Comparison of ENCODE assay signal across 9 mouse cellular contexts in genomic region chr12:111035182-111035824, GRCm38 (mm10). TPM values are rescaled to one million over a fixed set of nuclear protein-coding genes. Genes with fewer than 3 reads are reported as not detected.
A peak's percentile ranks its signal among the peaks of the same experiment; 100 is the strongest.
DNase-seq lines count a peak whose midpoint lies in the region; ATAC-seq and TF ChIP-seq lines count a peak whose summit lies in the region.
"Had no signal": no experiment of that assay in that cellular context is flagged by ENCODE, and none has a peak within 500 bp of the region (broad histone marks: within the 10 kb centered on the region; RNA-seq: fewer than 3 reads in every experiment).

No protein-coding gene starts in this region.

- no peak for TF ChIP-seq EP300 in heart, adult 2 months (IDR thresholded peaks at IDR 0.05; ENCODE audit: insufficient read depth, low read depth, low read length)

- no peak for TF ChIP-seq POLR2A in kidney, adult 2 months (IDR thresholded peaks at IDR 0.05; ENCODE audit: low read depth, low read length)
- TF ChIP-seq POLR2A in heart, adult 2 months (IDR thresholded peaks at IDR 0.05; ENCODE audit: insufficient read depth, low read depth, low read length) = no peak

- H3K27me3 ChIP-seq in kidney, embryonic 15.5 days = no peaks in the 10 kb centered on the region
- no peaks in the 10 kb centered on the region for H3K27me3 ChIP-seq in kidney, adult 2 months (replicated peaks; ENCODE audit: control insufficient read depth, insufficient read depth, low read length)
- no peaks in the 10 kb centered on the region for H3K27me3 ChIP-seq in heart, adult 2 months (ENCODE audit: control insufficient read depth, insufficient read depth, low read length)
- no peaks in the 10 kb centered on the region for H3K27me3 ChIP-seq in midbrain, embryonic 14.5 days (ENCODE audit: control insufficient read depth, insufficient read depth, low read length)
- H3K27me3 ChIP-seq: limb, embryonic 13.5 days had no signal

- ATAC-seq in kidney, embryonic 15.5 days (replicated peaks; ENCODE audit: low FRiP score) = no peak
- no peak for ATAC-seq in midbrain, embryonic 14.5 days (ENCODE audit: low FRiP score, low TSS enrichment)

- DNase-seq in kidney, adult 2 months = no peak
- DNase-seq in heart, adult 2 months = peak; percentile 39 to 54
- DNase-seq in lung, postnatal 10 days = peak; percentile 61
- peak; percentile 29 for DNase-seq in thymus, postnatal 0 days (ENCODE audit: low spot score)
- DNase-seq in midbrain, embryonic 14.5 days = no peak
- no peak for DNase-seq in layer of hippocampus, adult 18-20 months (ENCODE audit: low spot score in 2 of 2)
- DNase-seq in layer of hippocampus, postnatal 14 days (ENCODE audit: low spot score in 2 of 2) = no peak

- TF ChIP-seq CTCF in kidney, adult 2 months (conservative IDR thresholded peaks at IDR 0.05; ENCODE audit: insufficient read depth, insufficient read length, low read depth, low read length) = no peak
- TF ChIP-seq CTCF in heart, adult 2 months (IDR thresholded peaks at IDR 0.05) = no peak

- 0 out of 2 replicates have a peak overlapping the region, but pooled peaks have one; percentile 15 for H3K4me2 ChIP-seq in kidney, embryonic 15.5 days
- no peak overlapping the region for H3K4me2 ChIP-seq in midbrain, embryonic 14.5 days (ENCODE audit: low read length)
- H3K4me2 ChIP-seq: limb, embryonic 13.5 days had no signal

- intact Hi-C loops in heart, adult 2 months (cut with DNase I) = loop anchor here (5.0 kb wide), 1 partner anchor 43 kb away; no protein-coding TSS in a partner anchor

- no peaks in the 10 kb centered on the region for H3K9me3 ChIP-seq in kidney, embryonic 15.5 days (replicated peaks)
- H3K9me3 ChIP-seq in midbrain, embryonic 14.5 days (ENCODE audit: control insufficient read depth, low read length) = no peaks in the 10 kb centered on the region
- H3K9me3 ChIP-seq: limb, embryonic 13.5 days had no signal

- H3K4me3 ChIP-seq in kidney, embryonic 15.5 days (replicated peaks) = no peak overlapping the region
- H3K4me3 ChIP-seq in kidney, adult 2 months (ENCODE audit: insufficient read depth, low read depth, low read length) = no peak overlapping the region
- no peak overlapping the region for H3K4me3 ChIP-seq in heart, adult 2 months
- H3K4me3 ChIP-seq in midbrain, embryonic 14.5 days (replicated peaks; ENCODE audit: low read depth, low read length) = no peak overlapping the region
- H3K4me3 ChIP-seq: limb, embryonic 13.5 days had no signal

- no peak overlapping the region for H3K27ac ChIP-seq in kidney, embryonic 15.5 days
- no peak overlapping the region for H3K27ac ChIP-seq in kidney, adult 2 months (ENCODE audit: insufficient read depth, low read depth, low read length)
- H3K27ac ChIP-seq in heart, adult 2 months = no peak overlapping the region
- no peak overlapping the region for H3K27ac ChIP-seq in midbrain, embryonic 14.5 days (replicated peaks; ENCODE audit: low read depth, low read length)
- H3K27ac ChIP-seq: limb, embryonic 13.5 days had no signal

- peaks cover 20% of the 10 kb centered on the region for H3K4me1 ChIP-seq in kidney, embryonic 15.5 days
- no peaks in the 10 kb centered on the region; the same call in 1 of the 2 replicates for H3K4me1 ChIP-seq in kidney, adult 2 months (ENCODE audit: control insufficient read depth, insufficient read depth, low read length)
- H3K4me1 ChIP-seq in heart, adult 2 months (ENCODE audit: control insufficient read depth, insufficient read depth, low read length) = peaks cover 4% of the 10 kb centered on the region
- H3K4me1 ChIP-seq in midbrain, embryonic 14.5 days (ENCODE audit: control insufficient read depth, insufficient read depth, low read length) = no peaks in the 10 kb centered on the region; the same call in 1 of the 2 replicates

- H3K79me2 ChIP-seq in heart, adult 2 months (replicated peaks; ENCODE audit: control insufficient read depth, insufficient read depth, low read length) = 0 out of 2 replicates have a peak, but pooled peaks cover 3% of the 10 kb centered on the region

- H3K9ac ChIP-seq in kidney, embryonic 15.5 days = no peak overlapping the region
- no peak overlapping the region for H3K9ac ChIP-seq in heart, adult 2 months (ENCODE audit: low read depth, low read length)
- H3K9ac ChIP-seq in midbrain, embryonic 14.5 days (replicated peaks; ENCODE audit: low read length) = no peak overlapping the region
- H3K9ac ChIP-seq: limb, embryonic 13.5 days had no signal

- no peaks in the 10 kb centered on the region for H3K36me3 ChIP-seq in kidney, embryonic 15.5 days
- no peaks in the 10 kb centered on the region for H3K36me3 ChIP-seq in kidney, adult 2 months (ENCODE audit: control insufficient read depth, insufficient read depth, low read length)
- no peaks in the 10 kb centered on the region for H3K36me3 ChIP-seq in heart, adult 2 months (ENCODE audit: control insufficient read depth, insufficient read depth, low read length)
- H3K36me3 ChIP-seq in midbrain, embryonic 14.5 days (ENCODE audit: control insufficient read depth, insufficient read depth, low read length) = no peaks in the 10 kb centered on the region
- H3K36me3 ChIP-seq: limb, embryonic 13.5 days had no signal

- 61% methylated on average over 12 of the region's 12 CpGs for WGBS in kidney, embryonic 15.5 days
- 72% methylated on average over 12 of the region's 12 CpGs for WGBS in kidney, adult 2 months
- WGBS in heart, adult 2 months = 51% methylated on average over 12 of the region's 12 CpGs
- WGBS in midbrain, embryonic 14.5 days = 70% methylated on average over 12 of the region's 12 CpGs

RNA-seq across cellular contexts. Expression of gene Rcor1, which starts 3.8 kb away (rescaled TPM):
- polyA plus RNA-seq in kidney, embryonic 15.5 days (2015; fragmentation: Nextera tagmentation; extraction: Ambion mirVana) = 10.0 and 10.5 TPM in 2 replicates
- polyA plus RNA-seq in kidney, adult 2 months (2012; rRNA removed) = 9.7 and 11.5 TPM in 2 replicates
- 10 to 100 TPM; 13.9 to 14.8 TPM for total RNA-seq in heart, adult 2 months (2021)
- 5.9 and 9.9 TPM in 2 replicates for polyA plus RNA-seq in heart, adult 2 months (2012; rRNA removed)
- polyA plus RNA-seq in thymus, postnatal 0 days (2015; fragmentation: Nextera tagmentation; extraction: Ambion mirVana) = 10.1 and 14.0 TPM in 2 replicates
- polyA plus RNA-seq in midbrain, embryonic 14.5 days (2014; fragmentation: Nextera tagmentation; extraction: Ambion mirVana) = 6.6 and 7.6 TPM in 2 replicates
- 10 to 100 TPM; 16.9 to 17.2 TPM for total RNA-seq in layer of hippocampus, adult 18-20 months (2021)
- 10 to 100 TPM; 17.6 to 19.2 TPM for total RNA-seq in layer of hippocampus, postnatal 14 days (2021)

RNA-seq across cellular contexts. Expression of gene Ankrd9, which starts 56.5 kb away (rescaled TPM):
- 12.1 and 14.0 TPM in 2 replicates for polyA plus RNA-seq in kidney, embryonic 15.5 days (2015; fragmentation: Nextera tagmentation; extraction: Ambion mirVana)
- 23.9 and 28.0 TPM in 2 replicates for polyA plus RNA-seq in kidney, adult 2 months (2012; rRNA removed)
- 10 to 100 TPM; 59.3 to 84.2 TPM for total RNA-seq in heart, adult 2 months (2021)
- polyA plus RNA-seq in heart, adult 2 months (2012; rRNA removed) = 80.5 and 93.2 TPM in 2 replicates
- 9.6 and 11.0 TPM in 2 replicates for polyA plus RNA-seq in thymus, postnatal 0 days (2015; fragmentation: Nextera tagmentation; extraction: Ambion mirVana)
- polyA plus RNA-seq in midbrain, embryonic 14.5 days (2014; fragmentation: Nextera tagmentation; extraction: Ambion mirVana) = 6.7 and 7.4 TPM in 2 replicates
- total RNA-seq in layer of hippocampus, adult 18-20 months (2021) = 10 to 100 TPM; 11.2 to 12.7 TPM
- total RNA-seq in layer of hippocampus, postnatal 14 days (2021) = 10 to 100 TPM in 1 of 2 experiments, 1 to 10 TPM in 1; 9.6 to 10.1 TPM

Comparison
In these comparisons a context has a peak if more than half of its experiments do, and no peak if none do; other contexts are left out.
1. DNase-seq: peak in heart, adult 2 months (2 of 2), lung, postnatal 10 days (single experiment) and thymus, postnatal 0 days (single experiment); none in kidney, adult 2 months (single experiment), midbrain, embryonic 14.5 days (single experiment), layer of hippocampus, adult 18-20 months (0 of 2) and layer of hippocampus, postnatal 14 days (0 of 2).